Mouse (Mus musculus): ENCODE data around the gene Pxmp4. TPM values are rescaled to one million over a fixed set of nuclear protein-coding genes. Genes with fewer than 3 reads are reported as not detected.

The Pxmp4 gene
- total RNA-seq, 4 experiments from 2014 or later: 11.3 to 12.6 (median 11.7) TPM

- no peak for DNase-seq (ENCODE audit: low spot score in 2 of 2)
Measured at GRCm38 (mm10) chr2:154574271-154574670, 29.2 kb downstream of the Pxmp4 start.

DNA sequence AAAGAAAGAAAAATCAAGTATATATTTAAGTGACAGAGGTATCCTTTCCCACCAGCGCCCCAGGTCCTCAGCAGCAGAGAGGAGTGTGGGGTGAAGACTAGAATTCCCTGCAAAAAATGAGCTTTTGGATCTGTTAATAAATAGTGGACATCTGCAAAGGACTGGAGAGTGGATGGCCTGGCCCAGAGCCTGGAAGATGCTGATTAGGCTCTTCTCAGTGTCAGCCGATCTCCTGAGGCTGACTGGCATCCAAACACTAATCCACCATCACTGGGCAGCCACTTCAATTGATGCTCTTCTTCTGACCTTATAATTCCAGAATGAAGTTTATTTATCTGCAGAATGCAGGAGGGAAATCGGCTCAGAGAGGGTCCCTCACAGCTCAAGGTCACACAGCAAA is 30.5 kb downstream of the Pxmp4 start:
- DNase-seq (ENCODE audit: low spot score in 2 of 2): no peak

DNA sequence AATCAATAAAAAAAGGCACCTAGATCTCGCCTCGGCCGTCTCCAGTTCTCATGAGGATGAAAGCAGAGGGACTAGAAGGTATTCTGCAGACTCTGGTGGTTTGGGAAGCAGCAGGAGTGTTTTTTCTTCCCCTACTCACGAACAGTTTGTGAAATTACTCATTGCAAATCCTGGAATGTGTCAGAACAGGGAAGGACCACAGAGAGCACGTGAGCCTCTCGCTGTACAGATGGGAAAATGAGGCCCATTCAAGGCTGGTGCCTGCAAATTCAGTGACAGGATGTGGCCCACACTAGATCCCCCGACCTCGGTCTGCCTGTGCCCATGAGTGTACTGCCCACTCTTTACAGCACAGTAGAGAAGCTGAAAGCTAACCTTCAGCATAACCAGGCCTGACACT is 31.5 kb downstream of the Pxmp4 start:
- DNase-seq (ENCODE audit: low spot score in 2 of 2): no peak

DNA sequence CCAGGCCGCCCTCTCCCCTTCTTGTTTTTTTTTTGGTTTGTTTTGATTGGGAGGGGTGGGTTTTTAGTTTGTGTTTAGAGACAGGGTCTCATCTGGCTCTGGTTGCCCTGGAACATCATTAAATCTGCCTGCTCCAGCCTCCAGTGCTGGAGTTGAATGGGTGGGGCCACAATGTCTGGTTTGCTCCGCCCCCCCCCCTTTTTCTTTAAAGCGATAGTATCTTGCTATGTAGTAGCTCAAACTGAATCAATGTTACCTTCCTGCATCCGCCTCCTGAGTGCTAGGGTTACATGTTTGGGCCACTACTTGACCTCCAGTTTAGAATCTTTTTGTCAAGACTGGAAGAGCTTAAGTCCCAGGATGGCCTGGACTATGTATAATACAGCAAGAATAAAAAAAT is 32.2 kb downstream of the Pxmp4 start:
- no peak for DNase-seq (ENCODE audit: low spot score in 2 of 2)

DNA sequence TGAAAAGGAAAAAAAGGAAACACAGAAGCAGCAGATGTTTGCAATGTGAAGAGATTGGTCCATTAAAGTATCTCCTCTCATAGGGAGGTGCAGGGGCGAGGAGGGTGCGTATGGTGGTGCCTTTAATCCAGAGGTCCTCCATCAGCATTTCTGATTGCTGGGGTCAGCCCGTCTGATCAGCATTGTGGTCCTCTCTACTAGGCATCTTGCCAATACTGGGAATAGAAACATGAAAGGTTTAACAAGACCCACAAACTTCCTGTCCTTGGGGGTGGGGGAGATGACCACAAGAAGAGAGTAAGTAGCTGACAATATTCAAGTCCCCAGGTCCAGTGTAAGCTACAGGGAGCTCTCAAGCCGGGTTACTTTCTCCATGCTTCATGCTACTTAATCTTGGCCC is 32.8 kb downstream of the Pxmp4 start:
- DNase-seq (ENCODE audit: low spot score in 2 of 2): no peak

DNA sequence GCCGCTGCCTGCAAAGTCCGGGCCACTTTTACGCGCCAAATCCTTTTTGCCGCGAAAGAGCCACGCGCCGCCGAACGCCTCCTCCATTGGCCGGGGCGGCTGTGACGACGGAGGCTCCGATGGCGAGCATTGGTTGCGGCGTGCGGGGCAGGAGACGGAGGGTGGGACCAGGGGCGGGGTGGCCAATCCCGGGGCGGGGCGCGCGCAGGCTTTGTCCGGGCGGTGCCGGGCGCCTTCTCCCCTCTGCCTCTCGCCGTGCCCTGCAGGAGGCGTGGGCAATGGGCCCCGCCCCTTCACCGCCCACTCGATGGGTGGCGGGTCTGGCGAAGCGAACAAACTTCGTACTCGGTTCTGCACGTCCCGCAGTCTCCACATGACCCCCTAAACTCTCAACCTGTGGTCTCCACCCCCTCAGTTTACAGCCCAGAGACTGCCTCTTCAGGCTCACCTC is 33.6 kb downstream of the Pxmp4 start, which contains the start of gene E2f1:
E2f1 (minus strand) TSS at position 57 of the 451 bp plus-strand sequence.
- peak; percentile 84 to 86 for DNase-seq (ENCODE audit: low spot score in 2 of 2)

- peak in 1 of 2 experiments; percentile 40 for DNase-seq (ENCODE audit: low spot score in 2 of 2)
Measured at GRCm38 (mm10) chr2:154569071-154569748, 34.3 kb downstream of the Pxmp4 start.

GRCm38 (mm10) chr2:154568329-154569070 is 35.0 kb downstream of the Pxmp4 start:
- DNase-seq (ENCODE audit: low spot score in 2 of 2): no peak

GRCm38 (mm10) chr2:154567766-154568165 is 35.7 kb downstream of the Pxmp4 start:
- DNase-seq (ENCODE audit: low spot score in 2 of 2): no peak

- DNase-seq (ENCODE audit: low spot score in 2 of 2): no peak
Measured at GRCm38 (mm10) chr2:154566641-154567040, 36.9 kb downstream of the Pxmp4 start.

DNA sequence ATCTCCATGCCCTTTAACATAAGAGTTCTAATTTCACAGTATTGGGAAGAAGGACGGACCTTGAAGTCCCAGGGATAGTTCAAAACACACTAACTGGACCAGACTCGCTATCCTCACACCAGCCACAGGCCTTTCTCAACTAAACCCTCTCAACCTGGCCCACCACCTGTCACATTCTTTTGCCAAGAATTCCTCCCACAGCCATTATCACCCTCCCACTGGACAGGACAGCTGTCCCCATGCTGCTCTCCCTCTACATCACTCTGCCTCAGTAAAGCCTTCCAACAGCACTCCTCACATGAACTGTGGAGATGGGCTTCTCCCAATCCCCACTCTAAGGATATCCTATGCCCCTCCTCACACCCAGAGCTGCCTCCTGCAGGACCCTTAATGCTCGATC is 37.9 kb downstream of the Pxmp4 start:
- DNase-seq (ENCODE audit: low spot score in 2 of 2): no peak

GRCm38 (mm10) chr2:154563612-154564170 is 39.8 kb downstream of the Pxmp4 start:
- no peak for DNase-seq (ENCODE audit: low spot score in 2 of 2)

GRCm38 (mm10) chr2:154558264-154559039 is 45.1 kb downstream of the Pxmp4 start, which contains the start of gene Necab3:
TSS of gene Necab3 (minus strand) at chr2:154558890.
- DNase-seq (ENCODE audit: low spot score in 2 of 2): peak in 1 of 2 experiments; percentile 45

GRCm38 (mm10) chr2:154557184-154557832 is 46.2 kb downstream of the Pxmp4 start:
- DNase-seq (ENCODE audit: low spot score in 2 of 2): no peak

DNA sequence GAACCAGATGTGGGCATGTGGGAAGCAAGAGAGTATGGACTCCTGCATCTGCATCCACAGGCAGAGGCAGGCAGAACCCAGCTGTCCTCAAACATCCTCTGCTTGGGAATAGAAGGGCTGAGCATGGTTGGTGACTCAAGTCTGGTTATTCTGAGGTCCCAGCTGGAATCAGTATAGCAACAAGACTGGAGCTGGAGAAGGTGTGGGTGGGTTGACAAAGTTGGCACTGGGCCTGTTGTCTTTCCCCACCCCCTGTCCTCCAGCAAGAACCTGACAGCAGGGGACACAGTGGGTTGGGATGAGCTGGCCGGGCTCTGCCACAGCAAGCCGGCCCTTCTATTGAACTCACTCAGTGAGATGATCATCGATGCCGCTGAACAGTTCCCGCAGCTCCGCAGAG is 48.3 kb downstream of the Pxmp4 start:
- DNase-seq (ENCODE audit: low spot score in 2 of 2): peak in 1 of 2 experiments; percentile 51

- DNase-seq (ENCODE audit: low spot score in 2 of 2): peak; percentile 52 to 66
Measured at GRCm38 (mm10) chr2:154552424-154552907, 51.0 kb downstream of the Pxmp4 start.

DNA sequence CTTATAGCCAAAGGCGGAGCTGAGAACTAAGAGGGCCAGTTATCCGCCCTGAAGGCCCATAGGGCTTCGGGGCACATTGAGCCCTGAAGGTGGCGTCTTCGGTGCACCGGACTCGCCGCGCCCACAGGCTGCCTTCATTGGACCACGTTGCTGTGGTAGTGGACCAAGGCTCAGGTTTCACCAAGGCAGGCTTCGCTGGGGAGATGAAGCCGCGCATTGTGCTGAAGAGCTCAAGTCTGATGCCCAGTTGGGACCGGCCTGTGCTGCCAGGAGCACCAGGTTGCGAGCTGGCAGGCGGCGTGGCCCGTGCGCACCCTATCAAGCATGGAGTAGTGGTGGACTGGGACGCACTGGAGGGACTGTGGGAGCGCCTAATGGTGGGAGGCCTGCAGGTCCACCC is 51.6 kb downstream of the Pxmp4 start:
- no peak for DNase-seq (ENCODE audit: low spot score in 2 of 2)

DNA sequence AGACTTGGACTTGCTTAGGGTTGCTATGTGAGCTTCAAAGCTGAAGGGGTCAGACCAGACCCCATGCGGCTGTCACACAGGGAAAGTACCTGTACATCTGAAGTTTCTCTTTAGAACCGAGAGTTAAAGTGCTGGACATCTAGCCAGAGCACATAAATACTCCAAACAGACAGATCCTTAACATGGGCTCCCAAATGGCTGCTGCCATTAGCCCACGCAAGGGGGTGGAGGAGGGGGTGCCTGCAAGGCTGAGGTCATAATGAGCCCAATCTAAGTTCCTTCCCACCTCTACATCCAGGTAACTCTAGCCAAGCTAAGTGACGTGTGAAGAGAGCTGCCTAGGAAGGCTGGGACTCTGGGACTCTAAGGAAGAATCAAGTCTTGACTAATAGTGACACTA is 52.0 kb downstream of the Pxmp4 start, which contains the start of gene Actl10:
Actl10 (plus strand) TSS at position 301 of the 400 bp plus-strand sequence.
- DNase-seq (ENCODE audit: low spot score in 2 of 2): no peak

- DNase-seq (ENCODE audit: low spot score in 2 of 2): no peak
Measured at GRCm38 (mm10) chr2:154550937-154551336, 52.6 kb downstream of the Pxmp4 start.

DNA sequence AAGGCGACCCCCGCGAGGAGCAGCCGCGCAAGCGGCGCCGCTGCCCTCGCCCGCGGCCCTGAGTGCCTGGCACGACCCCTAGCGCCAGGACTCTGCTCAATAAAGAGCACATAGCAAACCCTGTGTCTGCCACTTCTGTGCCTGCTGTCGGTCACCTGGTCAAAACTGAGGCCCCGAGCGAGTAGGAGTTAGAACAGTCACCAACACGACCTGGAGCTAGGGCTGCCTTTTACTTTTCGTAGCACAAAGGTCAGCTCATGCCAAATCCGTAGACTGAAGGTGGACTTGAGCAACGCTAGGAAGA is 53.7 kb downstream of the Pxmp4 start:
- no peak for DNase-seq (ENCODE audit: low spot score in 2 of 2)
